Mouse (Mus musculus) cerebellum, adult 11-12 months (tissue): ENCODE measurements at regions not wholly inside any gene's neighbourhood (a gene's known extent, or its start where the extent isn't known, plus 50 kb on each side); places are given as distances from the start of the nearest gene placed in this dataset.
A peak's percentile ranks its signal among the peaks of the same experiment; 100 is the strongest.
"Not testable (repeated sequence)": the region's sequence is repeated elsewhere in the genome, so short reads cannot be mapped to it uniquely, and the experiment has no call there.

ENCODE experiments used
- DNase-seq: peaks from one replicate; pipeline ENCODE4 v3.0.0; 2022

DNA sequence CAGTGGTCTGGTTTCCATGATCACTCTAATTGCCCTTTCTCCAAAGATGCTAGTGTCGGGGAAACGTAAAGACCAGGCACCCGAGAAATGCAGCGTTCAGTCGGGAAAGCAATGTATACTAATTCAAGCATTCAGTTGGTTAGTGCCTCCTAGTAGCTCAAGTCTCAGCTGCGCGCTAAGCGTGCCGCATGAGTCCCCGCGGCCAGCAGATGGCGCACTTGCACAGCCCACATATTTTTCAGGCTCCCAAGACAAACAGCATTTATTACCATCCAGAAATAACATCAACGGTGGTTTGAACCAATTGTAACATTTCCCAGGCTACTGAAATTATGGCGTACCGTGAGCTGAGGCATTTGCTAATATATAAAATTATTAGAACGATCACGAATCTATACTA is 222.3 kb downstream of the Brms1l start:
- DNase-seq, result peak; percentile 42

- DNase-seq, result no peak
Measured at GRCm38 (mm10) chr12:56055382-56055781, 219.3 kb downstream of the Brms1l start.

DNA sequence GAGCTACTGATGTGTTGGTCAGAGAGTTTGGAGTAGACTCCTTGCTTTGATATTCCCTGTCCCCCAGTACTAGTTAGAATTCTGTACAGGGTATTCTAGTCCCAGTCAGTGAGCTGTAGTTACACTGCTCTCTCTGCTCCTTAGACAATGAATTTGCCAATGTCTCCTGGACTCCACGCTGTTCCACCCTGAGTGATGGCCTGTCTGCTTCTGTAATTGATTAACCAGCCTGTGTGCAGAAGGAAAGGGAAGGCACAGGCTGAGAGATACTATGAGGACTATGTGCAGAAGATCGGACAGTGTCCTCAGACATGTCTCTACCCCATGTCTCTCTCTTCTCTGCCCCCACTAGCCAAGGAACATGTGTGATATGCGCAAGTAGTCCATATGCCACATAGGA is 209.9 kb downstream of the Brms1l start:
- no peak for DNase-seq

- DNase-seq, result no peak
Measured at GRCm38 (mm10) chr12:56020954-56021514, 184.9 kb downstream of the Brms1l start.

GRCm38 (mm10) chr12:56020547-56020946 is 184.4 kb downstream of the Brms1l start:
- no peak for DNase-seq

DNA sequence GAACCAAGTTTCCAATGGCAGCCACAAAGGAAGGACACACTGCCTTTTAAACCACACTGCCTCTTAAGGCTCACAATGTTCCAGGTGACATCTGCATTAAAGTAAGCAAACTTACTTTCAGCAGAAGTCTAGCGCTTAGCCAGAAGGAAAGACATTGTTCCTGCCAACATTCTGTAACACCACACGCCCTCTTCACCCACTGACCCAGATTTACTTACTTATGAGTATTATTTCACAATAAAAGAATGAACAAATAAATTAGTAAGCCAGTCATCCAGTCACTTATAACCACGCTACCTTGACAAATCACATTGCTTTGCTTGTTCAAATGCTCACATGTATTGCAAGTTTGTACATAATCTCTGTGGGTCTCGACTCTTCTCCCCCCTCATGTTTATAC is 173.9 kb downstream of the Brms1l start:
- no peak for DNase-seq

DNA sequence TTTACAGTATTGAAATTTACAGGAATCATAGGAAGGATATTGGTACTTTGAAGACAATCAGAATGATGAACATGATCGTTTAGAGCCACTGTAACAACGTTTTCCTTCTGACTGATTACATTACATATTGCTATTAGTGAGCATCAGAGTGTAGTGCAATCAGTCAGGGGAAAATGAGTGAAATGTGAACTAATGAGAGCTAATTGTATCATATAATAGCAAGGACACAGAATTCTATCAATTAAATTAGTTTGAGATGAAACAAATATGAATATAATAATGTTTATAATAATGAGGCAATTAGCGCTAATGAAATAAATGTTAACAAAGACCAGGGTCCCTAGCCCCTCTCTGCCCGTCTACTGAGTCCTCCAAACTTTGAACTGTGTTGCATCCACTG is 169.7 kb downstream of the Brms1l start:
- no peak for DNase-seq

DNA sequence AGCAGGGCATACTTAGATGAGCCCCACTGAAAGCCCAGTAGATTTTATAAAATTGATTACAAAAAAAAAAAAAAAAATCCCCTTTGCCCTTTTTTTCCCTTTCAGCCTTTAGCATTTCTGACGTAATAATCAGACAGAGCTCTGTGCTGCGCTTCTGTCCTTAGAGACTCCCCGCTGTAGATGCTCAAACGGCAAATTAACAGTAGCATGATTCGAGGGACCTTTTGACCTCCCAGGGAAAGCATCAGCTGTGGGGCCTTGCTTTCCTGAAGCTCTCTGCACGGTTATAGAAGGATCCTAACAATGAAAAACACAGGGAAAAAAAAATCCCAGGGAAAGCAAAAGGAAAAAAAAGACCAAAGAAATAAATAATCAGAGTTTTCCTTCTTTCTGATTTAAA is 169.2 kb downstream of the Brms1l start:
- DNase-seq, result no peak

DNA sequence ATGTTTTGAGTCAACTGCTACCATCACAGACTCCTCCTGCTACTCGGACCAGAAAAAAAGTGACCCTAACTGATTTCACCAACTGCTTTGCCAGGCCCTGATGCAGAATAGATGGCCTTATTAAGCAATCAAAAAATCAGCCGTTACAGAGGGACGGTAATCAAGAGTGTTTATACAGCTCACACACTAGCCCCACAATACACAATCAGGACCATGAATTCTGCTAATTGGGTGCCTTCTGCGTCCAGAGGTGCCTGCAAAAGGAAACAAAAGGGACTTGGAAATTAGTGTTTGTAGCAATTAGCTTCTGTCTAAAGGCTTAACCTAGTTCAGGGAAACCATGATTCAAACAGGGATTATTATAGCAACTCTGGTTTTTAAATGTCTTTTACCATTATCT is 168.4 kb downstream of the Brms1l start:
- DNase-seq, result no peak

GRCm38 (mm10) chr12:56003561-56003960 is 167.4 kb downstream of the Brms1l start:
- DNase-seq, result no peak

- no peak for DNase-seq
Measured at GRCm38 (mm10) chr12:55996585-55997377, 160.7 kb downstream of the Brms1l start.

DNA sequence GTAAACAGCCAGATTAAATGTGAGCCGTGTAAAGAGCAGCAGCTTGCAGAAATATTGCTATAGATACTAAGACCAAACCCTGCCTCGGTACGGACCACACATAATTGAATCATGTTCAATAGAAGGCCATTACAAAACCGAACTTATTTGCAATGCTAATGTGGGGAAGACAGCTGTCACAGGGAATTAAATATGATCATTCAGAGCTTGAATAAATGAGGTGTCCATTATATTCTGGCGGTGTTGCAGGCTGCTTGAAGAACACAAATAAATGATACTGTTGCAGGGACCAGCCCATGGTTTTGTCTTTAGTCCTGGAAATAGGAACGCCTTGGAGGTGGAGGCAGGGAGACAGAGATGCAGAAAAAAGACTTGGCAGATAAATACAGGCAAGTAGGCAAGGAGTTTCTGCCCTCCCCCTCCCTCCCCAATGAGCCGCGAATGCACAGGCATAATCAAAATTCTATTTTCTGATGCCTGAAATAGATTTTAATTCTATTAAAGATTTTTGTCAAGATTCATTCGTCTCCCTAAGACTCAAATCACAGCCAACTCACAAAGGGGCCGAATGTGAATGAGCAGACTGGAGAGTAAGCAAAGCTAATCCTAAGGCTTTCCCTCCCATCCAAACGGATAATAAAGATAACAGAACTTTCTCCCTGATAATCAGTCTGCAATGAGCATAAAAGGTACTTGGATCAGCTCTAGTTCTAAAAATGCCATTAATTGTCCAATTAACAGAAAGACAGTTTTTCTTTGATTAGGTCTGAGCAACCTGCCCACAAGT is 147.6 kb downstream of the Brms1l start:
- no peak for DNase-seq

- DNase-seq, result no peak
Measured at GRCm38 (mm10) chr12:55983128-55983527, 147.0 kb downstream of the Brms1l start.

- no peak for DNase-seq
Measured at GRCm38 (mm10) chr12:55974262-55974661, 138.1 kb downstream of the Brms1l start.

GRCm38 (mm10) chr12:55959319-55959718 is 123.2 kb downstream of the Brms1l start:
- DNase-seq, result not testable (repeated sequence)

- DNase-seq, result no peak
Measured at GRCm38 (mm10) chr12:55940566-55940965, 104.4 kb downstream of the Brms1l start.

GRCm38 (mm10) chr12:55939281-55940142 is 103.4 kb downstream of the Brms1l start:
- DNase-seq, result no peak

GRCm38 (mm10) chr12:55934172-55934571 is 98.0 kb downstream of the Brms1l start:
- DNase-seq, result no peak

DNA sequence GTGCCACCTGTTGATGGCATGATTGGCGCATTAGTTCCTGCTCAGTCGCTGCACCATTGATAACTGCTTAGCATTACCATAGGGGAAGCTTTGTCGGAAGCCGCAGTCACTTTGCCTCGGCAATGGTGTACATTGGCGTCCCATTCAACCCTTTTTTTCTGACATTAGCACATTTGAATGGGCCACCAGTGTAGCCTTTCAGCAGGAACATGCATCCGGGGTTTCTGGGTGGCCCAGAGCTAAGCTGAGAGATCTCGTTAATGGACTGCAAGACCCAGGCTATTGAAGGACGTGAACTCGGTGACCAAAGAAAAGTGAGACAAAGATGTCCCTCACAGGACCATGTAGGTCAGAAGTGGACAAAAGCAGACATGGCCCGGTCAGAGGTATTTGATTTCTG is 97.3 kb downstream of the Brms1l start:
- DNase-seq, result no peak

- DNase-seq, result no peak
Measured at GRCm38 (mm10) chr12:55930468-55930867, 94.3 kb downstream of the Brms1l start.

- DNase-seq, result no peak
Measured at GRCm38 (mm10) chr12:55926974-55927321, 90.8 kb downstream of the Brms1l start.

GRCm38 (mm10) chr12:55926276-55926973 is 90.3 kb downstream of the Brms1l start:
- no peak for DNase-seq
